Mouse (Mus musculus) olfactory bulb, adult 2 months (tissue): ENCODE data around the gene Kcnab1.

ENCODE experiments used
- CTCF ChIP-seq: fragments of 200-500 bp; IDR thresholded peaks from 2 replicates; pipeline ENCODE4 v1.5.1; 2012; ENCODE audit warnings: low read depth, mild to moderate bottlenecking, low read length, moderate library complexity; ENCODE audit not compliant: insufficient read depth
- POLR2A ChIP-seq: fragments of 200-500 bp; IDR thresholded peaks from 2 replicates; pipeline ENCODE4 v1.6.1; 2012; ENCODE audit warnings: mild to moderate bottlenecking, low read depth, low read length, moderate library complexity; ENCODE audit not compliant: insufficient read depth

DNA sequence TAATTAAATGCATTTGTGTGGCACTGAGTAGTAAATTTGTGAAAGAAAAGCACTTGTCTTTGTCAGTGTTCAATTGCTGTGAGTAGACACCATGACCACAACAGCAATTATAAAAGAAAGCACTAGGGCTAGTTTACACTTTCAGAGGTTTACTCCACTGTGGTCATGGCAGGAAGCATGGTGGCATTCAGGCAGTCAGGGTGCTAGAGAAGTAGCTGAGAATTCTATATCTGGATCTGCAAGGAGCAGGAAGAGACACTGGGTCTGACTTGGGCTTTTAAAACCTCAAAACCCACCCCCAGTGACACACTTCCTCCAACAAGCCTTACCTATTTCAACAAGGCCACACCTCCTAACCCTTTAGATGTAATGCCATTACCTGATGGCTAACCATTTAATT lies 307.4 kb downstream of the Kcnab1 start:
- no peak for TF ChIP-seq POLR2A
- no peak for TF ChIP-seq CTCF
